Mouse (Mus musculus) C2C12 (cell line): ENCODE measurements around the gene 4933428G20Rik. TPM values are rescaled to one million over a fixed set of nuclear protein-coding genes. Genes with fewer than 3 reads are reported as not detected.

ENCODE experiments used
- H3K27me3 ChIP-seq: one replicate; pipeline ENCODE4 v1.6.1; 2011; ENCODE audit not compliant: control insufficient read depth, insufficient read depth, insufficient read length
- H3K36me3 ChIP-seq: one replicate; pipeline ENCODE4 v1.6.1; 2011; ENCODE audit not compliant: control insufficient read depth, insufficient read depth
- H3K4me3 ChIP-seq: one replicate; pipeline ENCODE4 v1.5.1; 2011; ENCODE audit warnings: mild to moderate bottlenecking, control low read depth; ENCODE audit not compliant: poor library complexity, insufficient read depth, severe bottlenecking
- H3K79me2 ChIP-seq: one replicate; pipeline ENCODE4 v1.6.1; 2011; ENCODE audit not compliant: control insufficient read depth, insufficient read depth
- H3K79me3 ChIP-seq: one replicate; pipeline ENCODE4 v1.6.1; 2011; ENCODE audit warnings: low read depth, control low read depth
- H3ac ChIP-seq: one replicate; pipeline ENCODE3; 2011; ENCODE audit warnings: low read depth; ENCODE audit not compliant: control insufficient read depth, insufficient read length
- CEBPB ChIP-seq: IDR thresholded peaks from one replicate; pipeline ENCODE4 v1.6.1; 2011; ENCODE audit warnings: low read depth, mild to moderate bottlenecking, control low read depth, moderate library complexity
- CTCF ChIP-seq: IDR thresholded peaks from one replicate; pipeline ENCODE4 v1.5.1; 2011; ENCODE audit not compliant: control insufficient read depth, insufficient read depth, insufficient read length
- FOSL1 ChIP-seq: IDR thresholded peaks from one replicate; pipeline ENCODE4 v1.8.0; 2011; ENCODE audit warnings: mild to moderate bottlenecking, low read length; ENCODE audit not compliant: poor library complexity, insufficient read depth, severe bottlenecking
- MAX ChIP-seq: IDR thresholded peaks from one replicate; pipeline ENCODE4 v1.6.1; 2011; ENCODE audit warnings: mild to moderate bottlenecking, control low read depth
- MYOD1 ChIP-seq: IDR thresholded peaks from one replicate; pipeline ENCODE4 v1.6.1; 2011; ENCODE audit warnings: low read depth; ENCODE audit not compliant: control insufficient read depth, insufficient read length
- MYOG ChIP-seq: IDR thresholded peaks from one replicate; pipeline ENCODE4 v1.6.1; 2011; ENCODE audit not compliant: control insufficient read depth, insufficient read length; ENCODE audit errors: extremely low read depth
- USF1 ChIP-seq: IDR thresholded peaks from one replicate; pipeline ENCODE4 v1.6.1; 2011; ENCODE audit warnings: low read depth, mild to moderate bottlenecking, control low read depth, moderate library complexity
- polyA plus RNA-seq: library from polyadenylated mRNA; unstranded; fragments of >200 nt; fragmentation: generic; extraction: Trizol; gene quantifications from one replicate; pipeline ENCODE4 v1.2.1, GENCODE M21; 2012; ENCODE audit warnings: missing spikeins

The 4933428G20Rik gene
- polyA plus RNA-seq, 1 experiment: 0.34 TPM

- Histone ChIP-seq H3K27me3 (no peaks in the 10 kb centered on the region), H3K79me2 (peaks cover 49% of the 10 kb centered on the region), H3K79me3 (peaks cover 23% of the 10 kb centered on the region), H3K4me3 (no peak overlapping the region), H3K36me3 (peaks cover 78% of the 10 kb centered on the region), H3ac (peak overlapping the region; percentile 15)
- TF ChIP-seq CEBPB (no peak), MYOD1 (no peak), USF1 (no peak), FOSL1 (no peak), MAX (no peak), MYOG (no peak), CTCF (no peak)
These were observed 51.3 kb downstream of the 4933428G20Rik start for GRCm38 (mm10) chr11:97448611-97449394.

DNA sequence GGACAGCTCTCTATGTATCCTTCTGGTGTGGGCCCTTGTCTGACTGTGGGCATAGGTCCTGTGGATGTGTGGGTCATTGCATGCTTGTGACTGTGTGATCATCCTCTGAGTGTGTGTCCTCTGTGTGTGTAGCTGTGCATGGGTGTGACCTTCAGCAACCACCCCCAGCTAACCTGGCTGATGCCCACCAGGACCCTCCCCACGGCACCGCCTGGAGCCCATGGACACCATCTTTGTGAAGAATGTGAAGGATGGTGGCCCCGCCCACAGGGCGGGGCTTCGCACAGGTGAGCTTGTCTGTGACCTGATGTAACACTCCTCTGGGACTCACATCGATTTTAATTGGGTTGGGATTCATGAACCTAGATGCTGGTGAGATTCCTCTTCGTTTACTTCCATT is 52.2 kb downstream of the 4933428G20Rik start:
- Histone ChIP-seq H3K36me3 (peaks cover 76% of the 10 kb centered on the region), H3K79me2 (peaks cover 49% of the 10 kb centered on the region), H3K27me3 (no peaks in the 10 kb centered on the region), H3K79me3 (peaks cover 24% of the 10 kb centered on the region), H3K4me3 (no peak overlapping the region), H3ac (no peak overlapping the region)
- TF ChIP-seq CEBPB (no peak), CTCF (no peak), MYOG (no peak), MYOD1 (no peak), FOSL1 (no peak), MAX (no peak), USF1 (no peak)

GRCm38 (mm10) chr11:97445999-97446511 is 54.1 kb downstream of the 4933428G20Rik start:
- Histone ChIP-seq H3K4me3 (no peak overlapping the region), H3K79me2 (peaks cover 49% of the 10 kb centered on the region), H3K27me3 (no peaks in the 10 kb centered on the region), H3ac (no peak overlapping the region), H3K36me3 (peaks cover 58% of the 10 kb centered on the region), H3K79me3 (peaks cover 13% of the 10 kb centered on the region)
- TF ChIP-seq MAX (no peak), FOSL1 (no peak), CEBPB (no peak), USF1 (no peak), MYOD1 (no peak), CTCF (no peak), MYOG (no peak)

DNA sequence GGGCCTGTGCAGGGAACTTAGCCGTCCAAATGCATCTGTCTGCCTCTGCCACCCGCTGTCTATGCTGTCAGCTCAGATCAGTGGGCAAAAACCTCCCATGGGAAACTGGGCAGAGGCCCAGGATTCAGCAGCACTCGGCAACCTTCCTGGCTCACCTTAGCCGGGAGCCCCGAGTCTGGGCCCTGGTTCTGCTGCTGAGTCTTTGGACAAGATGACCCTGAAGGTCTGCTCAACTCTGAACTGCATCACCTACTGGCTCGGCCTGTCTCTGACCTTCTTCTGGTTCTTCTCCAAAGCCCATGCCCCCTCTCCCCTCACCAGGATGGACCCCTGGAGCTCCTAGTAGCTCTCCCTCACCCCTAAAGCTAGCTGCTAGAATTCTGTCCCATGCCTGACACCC is 54.5 kb downstream of the 4933428G20Rik start:
- peaks cover 47% of the 10 kb centered on the region for H3K79me2 ChIP-seq
- H3K4me3 ChIP-seq: no peak overlapping the region
- peaks cover 13% of the 10 kb centered on the region for H3K79me3 ChIP-seq
- H3K36me3 ChIP-seq: peaks cover 58% of the 10 kb centered on the region
- no peak overlapping the region for H3ac ChIP-seq
- no peaks in the 10 kb centered on the region for H3K27me3 ChIP-seq
- TF ChIP-seq MYOG (no peak), USF1 (no peak), MYOD1 (no peak), MAX (no peak), FOSL1 (no peak), CEBPB (no peak), CTCF (no peak)

DNA sequence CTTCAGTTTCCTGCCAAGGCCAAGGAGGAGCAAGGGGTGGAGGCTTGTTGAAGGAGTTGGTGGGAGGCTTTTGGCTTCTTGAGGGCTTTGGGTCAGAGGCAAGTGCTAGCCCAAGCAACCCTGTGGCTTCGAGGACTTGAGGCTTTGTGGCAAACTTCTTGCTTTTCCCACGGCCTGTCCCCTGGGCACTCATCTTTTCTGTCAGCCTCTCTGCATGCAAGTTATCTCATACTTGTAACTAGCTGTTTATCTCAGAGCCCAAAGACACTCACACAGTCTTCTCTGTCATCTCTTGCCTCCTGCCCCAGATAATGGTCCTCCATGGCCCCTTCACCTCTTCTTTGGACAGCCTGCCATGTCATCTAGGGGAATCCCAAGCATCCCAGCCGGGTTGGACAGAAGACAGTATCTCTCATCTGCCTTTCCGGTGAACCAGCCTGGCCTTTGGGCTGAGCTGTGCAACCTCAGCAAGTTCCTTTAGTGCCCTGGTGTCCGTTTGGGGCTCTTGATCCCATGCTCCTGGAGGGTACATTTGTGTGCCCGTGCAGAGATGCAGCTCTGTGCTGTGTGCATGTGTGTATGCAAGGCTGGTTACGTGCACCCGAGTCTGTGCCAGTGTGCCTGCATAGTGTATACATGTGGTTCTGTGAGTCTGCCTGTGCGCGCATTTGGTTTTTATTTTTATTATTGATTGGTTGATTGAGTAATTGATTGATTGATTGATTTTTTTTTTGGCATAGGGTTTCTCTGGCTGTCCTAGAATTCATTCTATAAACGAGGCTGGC is 57.1 kb downstream of the 4933428G20Rik start:
- Histone ChIP-seq H3K36me3 (peaks cover 42% of the 10 kb centered on the region), H3K79me2 (peaks cover 64% of the 10 kb centered on the region), H3K4me3 (no peak overlapping the region), H3ac (no peak overlapping the region), H3K79me3 (peaks cover 18% of the 10 kb centered on the region), H3K27me3 (no peaks in the 10 kb centered on the region)
- no peak for TF ChIP-seq MAX
- no peak for TF ChIP-seq MYOD1
- TF ChIP-seq MYOG: no peak
- no peak for TF ChIP-seq CTCF
- no peak for TF ChIP-seq USF1
- no peak for TF ChIP-seq CEBPB
- TF ChIP-seq FOSL1: no peak
